Mouse (Mus musculus): ENCODE results near the gene Prox1. TPM values are rescaled to one million over a fixed set of nuclear protein-coding genes. Genes with fewer than 3 reads are reported as not detected.

Prox1 gene
- polyA plus RNA-seq, 2 experiments, result 2.6 to 3.1 TPM

GRCm38 (mm10) chr1:190174231-190174630 lies 3.7 kb upstream of the Prox1 start:
- peaks cover 14% of the 10 kb centered on the region for H3K4me1 ChIP-seq (ENCODE audit: control insufficient read depth, insufficient read depth, low read length)
- no peak overlapping the region for H3K4me2 ChIP-seq (replicated peaks; ENCODE audit: low read depth, low read length, severe bottlenecking)
- no peak overlapping the region for H3K9ac ChIP-seq (ENCODE audit: low read depth, low read length, severe bottlenecking)
- DNase-seq (ENCODE audit: low spot score) (peak; percentile 25), ATAC-seq (ENCODE audit: low FRiP score, low read depth) (no peak)
- no peaks in the 10 kb centered on the region for H3K36me3 ChIP-seq (ENCODE audit: control insufficient read depth, insufficient read depth, low read length)
- H3K27ac ChIP-seq (replicated peaks; ENCODE audit: low read depth, low read length), result no peak overlapping the region
- H3K4me3 ChIP-seq (replicated peaks; ENCODE audit: low read length), result peak overlapping the region; percentile 35; the same call in 1 of the 2 replicates
- 2% methylated on average over 12 of the region's 13 CpGs for WGBS
- no peaks in the 10 kb centered on the region for H3K9me3 ChIP-seq (ENCODE audit: control insufficient read depth, low read length)
- TF ChIP-seq POLR2A (IDR thresholded peaks at IDR 0.05; ENCODE audit: borderline replicate concordance, extremely low read depth, insufficient read depth, insufficient read length), result no peak
- H3K27me3 ChIP-seq (ENCODE audit: control insufficient read depth, insufficient read depth, low read length), result peaks cover 70% of the 10 kb centered on the region

GRCm38 (mm10) chr1:190173596-190173995 lies 3.1 kb upstream of the Prox1 start:
- Histone ChIP-seq H3K4me2 (replicated peaks; ENCODE audit: low read depth, low read length, severe bottlenecking) (no peak overlapping the region; the same call in 1 of the 2 replicates), H3K36me3 (ENCODE audit: control insufficient read depth, insufficient read depth, low read length) (no peaks in the 10 kb centered on the region), H3K9me3 (ENCODE audit: control insufficient read depth, low read length) (no peaks in the 10 kb centered on the region), H3K4me1 (ENCODE audit: control insufficient read depth, insufficient read depth, low read length) (peaks cover 19% of the 10 kb centered on the region), H3K4me3 (replicated peaks; ENCODE audit: low read length) (peak overlapping the region; percentile 19), H3K27me3 (ENCODE audit: control insufficient read depth, insufficient read depth, low read length) (peaks cover 76% of the 10 kb centered on the region), H3K9ac (ENCODE audit: low read depth, low read length, severe bottlenecking) (no peak overlapping the region), H3K27ac (replicated peaks; ENCODE audit: low read depth, low read length) (no peak overlapping the region)
- DNase-seq (ENCODE audit: low spot score) (no peak), ATAC-seq (ENCODE audit: low FRiP score, low read depth) (no peak)
- TF ChIP-seq POLR2A (IDR thresholded peaks at IDR 0.05; ENCODE audit: borderline replicate concordance, extremely low read depth, insufficient read depth, insufficient read length), result no peak
- 1% methylated on average over 14 of the region's 16 CpGs for WGBS

GRCm38 (mm10) chr1:190172979-190173461 lies 2.5 kb upstream of the Prox1 start:
- H3K4me1 ChIP-seq (ENCODE audit: control insufficient read depth, insufficient read depth, low read length), result peaks cover 20% of the 10 kb centered on the region
- 4% methylated on average over 24 of the region's 24 CpGs for WGBS

GRCm38 (mm10) chr1:190172311-190172978 lies 1.9 kb upstream of the Prox1 start:
- Histone ChIP-seq H3K4me1 (ENCODE audit: control insufficient read depth, insufficient read depth, low read length) (peaks cover 20% of the 10 kb centered on the region), H3K4me2 (replicated peaks; ENCODE audit: low read depth, low read length, severe bottlenecking) (peak overlapping the region; percentile 17; the same call in 1 of the 2 replicates), H3K27ac (replicated peaks; ENCODE audit: low read depth, low read length) (no peak overlapping the region), H3K4me3 (replicated peaks; ENCODE audit: low read length) (peak overlapping the region; percentile 19), H3K36me3 (ENCODE audit: control insufficient read depth, insufficient read depth, low read length) (no peaks in the 10 kb centered on the region), H3K9ac (ENCODE audit: low read depth, low read length, severe bottlenecking) (no peak overlapping the region; the same call in 1 of the 2 replicates), H3K9me3 (ENCODE audit: control insufficient read depth, low read length) (no peaks in the 10 kb centered on the region), H3K27me3 (ENCODE audit: control insufficient read depth, insufficient read depth, low read length) (peaks cover 86% of the 10 kb centered on the region)
- no peak for TF ChIP-seq POLR2A (IDR thresholded peaks at IDR 0.05; ENCODE audit: borderline replicate concordance, extremely low read depth, insufficient read depth, insufficient read length)
- ATAC-seq (ENCODE audit: low FRiP score, low read depth), result no peak
- WGBS, result 3% methylated on average over 32 of the region's 32 CpGs
- no peak for DNase-seq (ENCODE audit: low spot score)

More at GRCm38 (mm10) chr1:190172979-190173461, 2.5 kb upstream of the Prox1 start:
- DNase-seq (ENCODE audit: low spot score) (no peak), ATAC-seq (ENCODE audit: low FRiP score, low read depth) (no peak)
- peak overlapping the region; percentile 19 for H3K4me3 ChIP-seq (replicated peaks; ENCODE audit: low read length)
- no peaks in the 10 kb centered on the region for H3K9me3 ChIP-seq (ENCODE audit: control insufficient read depth, low read length)
- H3K4me2 ChIP-seq (replicated peaks; ENCODE audit: low read depth, low read length, severe bottlenecking), result peak overlapping the region; percentile 17; the same call in 1 of the 2 replicates
- no peaks in the 10 kb centered on the region for H3K36me3 ChIP-seq (ENCODE audit: control insufficient read depth, insufficient read depth, low read length)
- no peak overlapping the region for H3K27ac ChIP-seq (replicated peaks; ENCODE audit: low read depth, low read length)
- H3K27me3 ChIP-seq (ENCODE audit: control insufficient read depth, insufficient read depth, low read length), result peaks cover 82% of the 10 kb centered on the region
- TF ChIP-seq POLR2A (IDR thresholded peaks at IDR 0.05; ENCODE audit: borderline replicate concordance, extremely low read depth, insufficient read depth, insufficient read length), result no peak
- H3K9ac ChIP-seq (ENCODE audit: low read depth, low read length, severe bottlenecking), result peak overlapping the region; percentile 28; the same call in 1 of the 2 replicates

- ATAC-seq (ENCODE audit: low FRiP score, low read depth), result no peak
- 1% methylated on average over 12 of the region's 12 CpGs for WGBS
- Histone ChIP-seq H3K27me3 (ENCODE audit: control insufficient read depth, insufficient read depth, low read length) (peaks cover 87% of the 10 kb centered on the region), H3K4me2 (replicated peaks; ENCODE audit: low read depth, low read length, severe bottlenecking) (no peak overlapping the region), H3K27ac (replicated peaks; ENCODE audit: low read depth, low read length) (no peak overlapping the region), H3K36me3 (ENCODE audit: control insufficient read depth, insufficient read depth, low read length) (no peaks in the 10 kb centered on the region), H3K4me3 (replicated peaks; ENCODE audit: low read length) (0 out of 2 replicates have a peak overlapping the region, but pooled peaks have one; percentile 4), H3K9ac (ENCODE audit: low read depth, low read length, severe bottlenecking) (no peak overlapping the region), H3K9me3 (ENCODE audit: control insufficient read depth, low read length) (no peaks in the 10 kb centered on the region), H3K4me1 (ENCODE audit: control insufficient read depth, insufficient read depth, low read length) (peaks cover 20% of the 10 kb centered on the region)
- no peak for DNase-seq (ENCODE audit: low spot score)
- no peak for TF ChIP-seq POLR2A (IDR thresholded peaks at IDR 0.05; ENCODE audit: borderline replicate concordance, extremely low read depth, insufficient read depth, insufficient read length)
These were observed 1.2 kb upstream of the Prox1 start for GRCm38 (mm10) chr1:190171750-190172149.

Data from limb, embryonic 14.5 days (tissue).